Mouse (Mus musculus) gastrocnemius, postnatal 25 days (tissue): ENCODE data around the gene Nkx2-3. TPM values are rescaled to one million over a fixed set of nuclear protein-coding genes. Genes with fewer than 3 reads are reported as not detected.

Experiments
- microRNA-seq, 2 experiments: library from miRNA; unstranded; fragments of <30 nt; microRNA quantifications; one replicate each; pipeline ENCODE4 v1.2.0; 2021; ENCODE audit warnings: borderline replicate concordance in 2 of 2
- total RNA-seq, 2 experiments: library from RNA; stranded (reverse); gene quantifications; 1 replicate in 1 of 2; 2 replicates in 1 of 2; pipeline ENCODE4 v1.2.3; 2021

Nkx2-3 gene
- total RNA-seq, 2 experiments from 2014 or later, result not detected

Small RNAs within 50 kb of the gene (microRNA-seq; reads per million reads assigned to microRNA genes)
- gene Gm22646, result 0 reads per million in 2 experiments

Other genes starting within 250 kb of the Nkx2-3 start
- gene Hpse2, start 224.0 kb upstream of the Nkx2-3 start, total RNA-seq, result under 1 TPM in 1 of 2 experiments, not detected in 1; 0.80 TPM
- under 1 TPM in 1 of 2 experiments, not detected in 1; 0.05 TPM for gene Cnnm1, start 171.9 kb upstream of the Nkx2-3 start, total RNA-seq
- 100 to 1,000 TPM; 350 to 495 TPM for gene Got1, start 87.7 kb upstream of the Nkx2-3 start, total RNA-seq
- gene Slc25a28, start 62.6 kb downstream of the Nkx2-3 start, total RNA-seq, result 10 to 100 TPM; 18.0 to 18.9 TPM
- 1 to 10 TPM; 1.8 TPM for gene Entpd7, start 77.3 kb downstream of the Nkx2-3 start, total RNA-seq
- gene Cutc, start 140.7 kb downstream of the Nkx2-3 start, total RNA-seq, result 10 to 100 TPM; 15.8 to 16.8 TPM
- gene Cox15, start 140.7 kb downstream of the Nkx2-3 start, total RNA-seq, result 10 to 100 TPM; 17.5 to 19.5 TPM
- gene Abcc2, start 169.9 kb downstream of the Nkx2-3 start, total RNA-seq, result not detected